Mouse (Mus musculus) Patski (cell line): ENCODE measurements around the gene Pm20d2. TPM values are rescaled to one million over a fixed set of nuclear protein-coding genes. Genes with fewer than 3 reads are reported as not detected.

Experiments used
- ATAC-seq: fragments of 100-300 bp; one replicate; pipeline ENCODE4 v1.8.0; 2021
- CTCF ChIA-PET: fragments of 350-600 bp; sonication (Branson Sonifier 250); formaldehyde crosslinking; loops from one replicate; lab custom pipeline; 2022; ENCODE audit warnings: inconsistent platforms; lab: Charles Lee
- POLR2A ChIA-PET: fragments of 350-600 bp; sonication (Branson Sonifier 250); formaldehyde crosslinking; loops from one replicate; lab custom pipeline; 2022; ENCODE audit warnings: antibody characterized with exemption, inconsistent platforms; lab: Charles Lee
- DNase-seq: peaks from one replicate; pipeline ENCODE4 v3.0.0-alpha.2; 2011; ENCODE audit warnings: low read depth, low spot score
- H3K27me3 ChIP-seq: fragments of 371-371 bp; one replicate; pipeline ENCODE4 v1.5.1; 2021
- CTCF ChIP-seq: fragments of 100-300 bp; IDR thresholded peaks from one replicate; pipeline ENCODE4 v1.5.1; 2021
- in situ Hi-C: fragments of 300-500 bp; cut with MboI; formaldehyde crosslinking; loops from 3 replicates; pipeline ENCODE4 v1.11.1; 2018; ENCODE audit warnings: low pct_unique_long_range_greater_than_20kb, mixed read lengths
- polyA plus RNA-seq: library from polyadenylated mRNA; unstranded; gene quantifications from one replicate; pipeline ENCODE4 v1.2.3, GENCODE M21; 2021

Gene Pm20d2
- 0.39 TPM for polyA plus RNA-seq

GRCm38 (mm10) chr4:33189735-33190036 lies at the start of gene Pm20d2:
Gene Pm20d2, minus strand, starts transcription at chr4:33189737.
- DNase-seq, result no peak
- H3K27me3 ChIP-seq, result peaks cover 9% of the 10 kb centered on the region
- in situ Hi-C loops, result no loop called here
- TF ChIP-seq CTCF, result no peak
- ChIA-PET POLR2A (no interaction called here), CTCF (interaction anchor here (1.1 to 1.3 kb wide), 4 partner anchors 11 to 106 kb away, joined by 3 to 4 read pairs (median 3); no protein-coding TSS in a partner anchor)
- no peak for ATAC-seq

DNA sequence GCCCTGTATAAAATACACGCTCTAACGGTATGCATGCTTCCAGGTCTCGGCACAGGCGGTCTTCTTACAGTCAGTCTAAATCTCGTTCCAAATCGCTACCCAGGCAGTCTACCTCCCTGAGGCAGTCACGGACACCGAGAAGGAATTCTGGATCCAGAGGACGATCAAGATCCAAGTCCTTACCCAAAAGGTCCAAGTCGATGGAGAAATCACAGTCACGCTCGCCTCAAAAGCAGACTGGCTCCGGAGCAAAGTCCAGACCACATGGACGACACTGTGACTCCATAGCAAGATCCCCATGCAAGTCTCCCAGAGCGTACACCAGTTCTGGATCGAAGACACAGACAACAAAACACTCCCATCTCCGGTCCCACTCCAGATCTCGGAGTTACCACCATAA lies 41.3 kb upstream of the Pm20d2 start:
- POLR2A ChIA-PET, result no interaction called here
- CTCF ChIA-PET, result interaction anchor here (1.5 kb wide), 1 partner anchor 9 kb away, joined by 5 read pairs; no protein-coding TSS in a partner anchor

DNA sequence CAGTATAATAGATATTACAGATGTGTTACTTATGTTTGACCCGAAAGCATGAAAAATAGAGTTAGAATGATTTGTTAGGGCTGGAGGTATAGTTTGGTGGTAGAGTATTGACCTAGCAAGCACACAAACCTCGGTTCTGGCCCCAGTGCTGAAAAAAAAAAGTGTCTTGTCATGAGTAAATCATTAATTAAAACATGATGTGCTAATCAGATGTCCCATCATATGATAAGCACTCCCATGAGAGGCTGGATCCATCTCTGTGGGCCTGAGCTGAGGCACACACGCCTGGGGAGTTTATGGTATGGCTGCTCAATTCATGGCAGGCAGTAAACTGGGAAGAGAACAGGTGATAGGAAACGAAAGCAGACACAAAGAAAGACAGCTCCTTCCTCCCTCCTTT lies 40.1 kb upstream of the Pm20d2 start:
- CTCF ChIA-PET, result no interaction called here
- in situ Hi-C loops, result loop anchor here (10.0 kb wide), 1 partner anchor 65 kb away; the partner anchor contains the start of gene Pnrc1
- ATAC-seq, result no peak

More for the DNA sequence above, 41.3 kb upstream of the Pm20d2 start:
- DNase-seq (no peak), ATAC-seq (no peak)
- no peaks in the 10 kb centered on the region for H3K27me3 ChIP-seq
- TF ChIP-seq CTCF, result no peak
- in situ Hi-C loops, result no loop called here

DNA sequence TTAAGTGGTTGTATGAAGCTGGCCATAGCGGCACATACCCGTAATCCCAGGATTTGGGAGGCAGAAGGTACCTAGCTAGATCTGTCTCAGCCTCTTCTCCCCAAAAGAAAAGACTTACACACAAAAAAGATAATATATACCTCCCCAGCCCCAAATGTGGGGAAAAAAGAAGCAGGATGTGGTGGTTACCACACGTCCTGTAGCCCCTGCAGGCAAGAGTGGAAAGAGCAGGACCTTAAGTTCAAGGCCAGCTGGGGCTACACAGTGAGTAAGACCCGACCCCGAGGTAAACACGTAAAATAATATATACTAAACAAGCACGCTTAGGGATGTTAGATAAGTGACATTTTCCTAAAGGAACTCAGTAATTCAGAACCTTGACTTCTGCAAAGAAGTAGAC lies 37.6 kb upstream of the Pm20d2 start:
- ATAC-seq (no peak), DNase-seq (no peak)
- POLR2A ChIA-PET, result no interaction called here
- no peaks in the 10 kb centered on the region for H3K27me3 ChIP-seq
- in situ Hi-C loops, result loop anchor here (10.0 kb wide), 1 partner anchor 68 kb away; the partner anchor contains the start of gene Pnrc1
- no peak for TF ChIP-seq CTCF
- CTCF ChIA-PET, result interaction anchor here (1.1 kb wide), 1 partner anchor 17 kb away, joined by 4 read pairs; no protein-coding TSS in a partner anchor

More for the DNA sequence above, 40.1 kb upstream of the Pm20d2 start:
- POLR2A ChIA-PET, result no interaction called here
- no peak for TF ChIP-seq CTCF
- no peaks in the 10 kb centered on the region for H3K27me3 ChIP-seq
- DNase-seq, result no peak

DNA sequence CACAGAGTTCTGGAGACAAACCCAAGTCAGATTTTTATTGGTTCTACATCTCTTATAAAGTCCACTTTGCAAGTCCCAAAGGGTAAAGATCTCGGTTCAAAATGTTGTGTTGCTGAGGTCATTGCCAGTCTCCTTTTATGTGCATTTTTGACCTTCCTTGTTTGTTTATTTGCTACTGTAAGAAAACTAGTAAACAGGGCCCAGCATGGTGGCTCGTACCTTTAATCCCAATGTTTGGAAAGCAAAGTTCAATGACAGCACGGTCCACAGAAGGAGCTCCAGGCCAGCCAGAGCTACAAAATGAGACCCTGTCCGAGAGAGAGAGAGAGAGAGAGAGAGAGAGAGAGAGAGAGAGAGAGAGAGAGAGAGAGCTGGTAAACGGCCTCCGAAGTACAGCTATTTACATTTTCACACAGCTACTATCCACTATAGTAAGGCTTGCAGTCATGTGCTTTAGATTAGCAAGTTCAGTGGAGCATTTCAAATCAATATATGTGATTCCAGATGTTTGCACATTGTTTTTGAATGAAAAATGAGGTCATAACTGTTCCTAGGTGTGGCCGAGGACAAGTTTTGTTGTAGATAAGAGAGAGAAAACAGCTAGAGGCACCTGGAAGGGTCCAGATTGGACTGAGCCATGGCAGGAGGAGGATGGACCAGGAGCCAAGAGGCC lies 34.6 kb upstream of the Pm20d2 start:
- ATAC-seq (no peak), DNase-seq (no peak)
- ChIA-PET CTCF (no interaction called here), POLR2A (no interaction called here)
- TF ChIP-seq CTCF, result no peak
- in situ Hi-C loops, result loop anchor here (10.0 kb wide), 1 partner anchor 71 kb away; the partner anchor contains the start of gene Pnrc1
- no peaks in the 10 kb centered on the region for H3K27me3 ChIP-seq

DNA sequence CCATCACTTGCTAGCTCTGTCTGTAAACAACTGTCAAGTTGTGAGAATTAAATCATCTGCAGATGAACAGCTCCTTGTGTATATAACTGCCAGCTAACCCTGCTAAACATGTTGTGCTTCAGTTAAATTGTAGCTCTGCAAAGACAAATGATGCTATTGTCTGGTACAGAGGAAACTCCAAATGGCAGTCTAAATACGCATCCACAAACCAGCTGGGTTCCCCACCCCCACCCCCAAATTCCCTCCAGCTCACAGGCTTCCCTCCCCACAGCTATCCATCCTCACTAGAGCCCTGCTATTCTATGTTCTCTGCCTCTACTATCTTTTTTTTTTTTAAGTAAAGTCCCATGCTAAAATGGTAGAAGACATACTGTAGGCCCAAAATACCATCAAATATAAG lies 32.3 kb upstream of the Pm20d2 start:
- in situ Hi-C loops, result loop anchor here (10.0 kb wide), 1 partner anchor 73 kb away; the partner anchor contains the start of gene Pnrc1
- no peak for ATAC-seq
- ChIA-PET POLR2A (no interaction called here), CTCF (interaction anchor here (1.0 to 1.4 kb wide), 3 partner anchors 10 to 70 kb away, joined by 3 to 5 read pairs (median 5); no protein-coding TSS in a partner anchor)
- no peak for TF ChIP-seq CTCF
- DNase-seq, result no peak
- H3K27me3 ChIP-seq, result no peaks in the 10 kb centered on the region

DNA sequence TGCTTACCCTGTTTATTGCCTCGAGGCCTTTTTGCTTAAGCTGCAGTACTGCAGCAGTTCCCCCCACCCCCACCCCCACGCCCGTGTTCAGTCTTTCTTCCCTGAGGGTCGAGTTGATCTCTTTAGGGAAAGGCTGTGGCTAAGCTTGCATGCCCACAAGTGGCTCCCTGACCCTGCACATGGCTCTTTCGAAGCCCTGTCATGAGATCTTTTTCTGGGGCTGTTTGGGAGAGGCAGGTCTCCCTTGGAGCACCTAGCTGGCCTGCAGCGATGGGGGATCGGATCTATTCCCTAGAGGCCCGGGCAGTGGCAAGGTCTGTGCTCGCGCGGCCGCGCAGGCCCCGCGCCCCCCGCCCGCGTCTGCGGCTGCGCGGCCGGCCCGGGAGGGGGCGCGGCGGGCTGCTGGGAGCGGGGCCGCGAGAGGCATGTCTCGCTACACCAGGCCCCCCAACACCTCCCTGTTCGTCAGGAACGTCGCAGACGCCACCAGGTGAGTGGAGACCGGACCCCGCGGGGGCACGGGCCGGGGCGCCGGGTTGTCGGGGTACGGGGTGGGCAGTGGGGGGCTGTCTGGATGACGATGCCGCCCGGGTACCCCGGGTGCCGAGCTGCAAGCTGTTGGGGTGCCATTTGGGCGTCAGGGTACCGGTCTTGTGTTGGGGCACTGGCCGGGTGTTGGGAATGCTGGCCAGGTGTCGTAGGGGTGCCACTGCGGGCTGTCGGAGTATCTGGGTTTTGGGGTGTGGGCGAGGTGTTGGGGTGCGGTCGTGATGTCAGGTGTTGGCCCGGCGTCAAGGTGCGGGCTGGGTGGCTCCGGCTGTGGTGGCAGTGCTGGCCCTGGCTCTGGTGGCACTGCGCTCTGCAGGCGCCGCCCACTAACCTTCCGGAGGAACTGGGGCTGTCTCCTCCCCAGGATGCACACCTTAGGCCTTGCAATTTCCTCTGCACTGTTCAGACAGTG lies 19.6 kb upstream of the Pm20d2 start, which contains the start of gene Srsf12:
Srsf12 (plus strand) TSS at position 111 of the 961 bp plus-strand sequence.
- in situ Hi-C loops, result no loop called here
- peaks cover 6% of the 10 kb centered on the region for H3K27me3 ChIP-seq
- ATAC-seq (no peak), DNase-seq (no peak)
- POLR2A ChIA-PET, result no interaction called here
- CTCF ChIA-PET, result no interaction called here
- no peak for TF ChIP-seq CTCF

- ChIA-PET POLR2A (no interaction called here), CTCF (interaction anchor here (0.7 to 1.1 kb wide), 2 partner anchors 12 to 18 kb away, joined by 3 read pairs; partner anchors contain the start of gene Pm20d2)
- DNase-seq (no peak), ATAC-seq (no peak)
- H3K27me3 ChIP-seq, result peaks cover 6% of the 10 kb centered on the region
- TF ChIP-seq CTCF, result no peak
- in situ Hi-C loops, result no loop called here
Measured at GRCm38 (mm10) chr4:33207551-33207950, 18.0 kb upstream of the Pm20d2 start.

DNA sequence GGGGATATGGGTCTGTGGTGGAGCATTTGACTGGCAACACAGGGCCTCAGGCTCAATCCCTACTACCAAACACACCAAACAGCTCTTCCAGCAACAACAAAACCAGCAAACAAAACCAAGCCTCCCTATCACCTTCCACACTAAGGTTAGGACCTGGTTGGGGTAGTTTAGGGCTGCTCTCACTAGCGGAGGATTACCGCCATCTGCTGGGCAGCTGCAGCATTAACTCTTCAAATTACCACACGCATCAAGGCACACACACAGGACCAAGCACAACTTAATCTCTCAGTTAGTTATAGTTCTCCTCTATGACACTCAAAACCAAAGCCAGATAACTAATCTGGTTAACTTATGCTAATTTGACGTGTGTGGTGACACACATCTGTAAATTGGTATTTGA lies 15.1 kb upstream of the Pm20d2 start:
- H3K27me3 ChIP-seq, result peaks cover 6% of the 10 kb centered on the region
- in situ Hi-C loops, result loop anchor here (5.0 kb wide), 1 partner anchor 57 kb away; no protein-coding TSS in a partner anchor
- TF ChIP-seq CTCF, result peak; percentile 67
- DNase-seq, result no peak
- ChIA-PET POLR2A (no interaction called here), CTCF (interaction anchor here (1.0 to 2.8 kb wide), 4 partner anchors 9 to 80 kb away, joined by 3 to 9 read pairs (median 4); no protein-coding TSS in a partner anchor)
- peak; percentile 83 for ATAC-seq

GRCm38 (mm10) chr4:33198117-33198516 lies 8.6 kb upstream of the Pm20d2 start:
- no peak for TF ChIP-seq CTCF
- CTCF ChIA-PET, result no interaction called here
- POLR2A ChIA-PET, result no interaction called here
- in situ Hi-C loops, result no loop called here
- no peak for DNase-seq
- ATAC-seq, result no peak
- peaks cover 19% of the 10 kb centered on the region for H3K27me3 ChIP-seq
